Mouse (Mus musculus): ENCODE data around the gene Ptpn7. TPM values are rescaled to one million over a fixed set of nuclear protein-coding genes. Genes with fewer than 3 reads are reported as not detected.

The Ptpn7 gene
- polyA plus RNA-seq, 1 experiment from 2014 or later, result 118 TPM

- DNase-seq (ENCODE audit: low spot score), result no peak
Measured at GRCm38 (mm10) chr1:135156300-135156699, 23.8 kb downstream of the Ptpn7 start.

- DNase-seq (ENCODE audit: low spot score), result no peak
Measured at GRCm38 (mm10) chr1:135158633-135159032, 26.1 kb downstream of the Ptpn7 start.

- DNase-seq (ENCODE audit: low spot score), result no peak
Measured at GRCm38 (mm10) chr1:135159074-135159473, 26.6 kb downstream of the Ptpn7 start.

GRCm38 (mm10) chr1:135159556-135160123 lies 27.1 kb downstream of the Ptpn7 start:
- DNase-seq (ENCODE audit: low spot score), result no peak

GRCm38 (mm10) chr1:135160411-135161050 lies 28.0 kb downstream of the Ptpn7 start:
- no peak for DNase-seq (ENCODE audit: low spot score)

GRCm38 (mm10) chr1:135162720-135163119 lies 30.2 kb downstream of the Ptpn7 start:
- DNase-seq (ENCODE audit: low spot score), result no peak

- DNase-seq (ENCODE audit: low spot score), result no peak
Measured at GRCm38 (mm10) chr1:135167435-135167834, 34.9 kb downstream of the Ptpn7 start, which contains the start of gene Gpr37l1. Gene Gpr37l1, minus strand, starts transcription at chr1:135167681.

- DNase-seq (ENCODE audit: low spot score), result no peak
Measured at GRCm38 (mm10) chr1:135168453-135169200, 36.1 kb downstream of the Ptpn7 start.

GRCm38 (mm10) chr1:135169556-135170224 lies 37.2 kb downstream of the Ptpn7 start:
- no peak for DNase-seq (ENCODE audit: low spot score)

GRCm38 (mm10) chr1:135170299-135170698 lies 37.8 kb downstream of the Ptpn7 start:
- no peak for DNase-seq (ENCODE audit: low spot score)

GRCm38 (mm10) chr1:135171202-135171601 lies 38.7 kb downstream of the Ptpn7 start:
- no peak for DNase-seq (ENCODE audit: low spot score)

- no peak for DNase-seq (ENCODE audit: low spot score)
Measured at GRCm38 (mm10) chr1:135171984-135172383, 39.5 kb downstream of the Ptpn7 start.

- DNase-seq (ENCODE audit: low spot score), result no peak
Measured at GRCm38 (mm10) chr1:135173311-135173710, 40.8 kb downstream of the Ptpn7 start.

- DNase-seq (ENCODE audit: low spot score), result no peak
Measured at GRCm38 (mm10) chr1:135175176-135175575, 42.7 kb downstream of the Ptpn7 start.

- DNase-seq (ENCODE audit: low spot score), result no peak
Measured at GRCm38 (mm10) chr1:135177724-135178123, 45.2 kb downstream of the Ptpn7 start.

GRCm38 (mm10) chr1:135178863-135179262 lies 46.4 kb downstream of the Ptpn7 start:
- DNase-seq (ENCODE audit: low spot score), result no peak

GRCm38 (mm10) chr1:135180830-135181229 lies 48.3 kb downstream of the Ptpn7 start:
- DNase-seq (ENCODE audit: low spot score), result no peak

GRCm38 (mm10) chr1:135181275-135181674 lies 48.8 kb downstream of the Ptpn7 start:
- DNase-seq (ENCODE audit: low spot score), result no peak

GRCm38 (mm10) chr1:135181880-135182623 lies 49.6 kb downstream of the Ptpn7 start:
- no peak for DNase-seq (ENCODE audit: low spot score)

GRCm38 (mm10) chr1:135182975-135183374 lies 50.5 kb downstream of the Ptpn7 start:
- DNase-seq (ENCODE audit: low spot score), result no peak

- no peak for DNase-seq (ENCODE audit: low spot score)
Measured at GRCm38 (mm10) chr1:135183448-135183847, 50.9 kb downstream of the Ptpn7 start.
